ENCODE assay signal across 9 mouse cellular contexts in the genomic region with DNA sequence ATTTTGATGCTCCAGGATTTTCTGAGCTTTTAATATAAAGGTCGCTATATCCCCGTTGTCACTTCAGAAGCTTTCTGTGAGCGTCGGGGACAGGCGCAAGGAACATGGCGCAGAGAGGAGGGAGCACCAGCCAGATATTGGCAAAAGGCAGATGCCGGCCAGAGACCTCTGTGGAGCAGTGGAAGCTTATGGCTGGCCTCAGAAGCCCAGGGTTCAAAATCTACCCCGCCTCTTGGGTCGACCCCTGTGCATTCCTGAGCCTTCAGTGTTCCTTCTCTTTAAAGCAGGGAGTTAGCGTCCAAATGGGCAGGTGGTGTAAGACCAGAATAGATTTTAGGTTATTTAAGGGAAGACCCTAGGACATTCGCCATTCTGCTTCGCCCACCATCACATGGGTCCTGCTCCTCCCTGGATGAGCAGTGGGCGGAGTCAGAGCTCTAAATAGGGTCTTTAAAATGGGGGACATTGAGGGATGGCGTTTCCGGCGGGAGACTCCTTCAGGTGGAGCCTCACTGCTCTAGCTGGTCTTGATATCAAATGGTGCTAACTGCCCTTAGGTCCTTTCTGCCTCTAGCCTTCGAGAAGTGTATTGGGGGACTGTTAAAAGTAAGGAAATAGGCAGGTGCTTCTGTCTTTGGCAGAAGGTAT. TPM values are rescaled to one million over a fixed set of nuclear protein-coding genes. Genes with fewer than 3 reads are reported as not detected.
DNase-seq lines count a peak whose midpoint lies in the region; ATAC-seq and TF ChIP-seq lines count a peak whose summit lies in the region.
"Had no signal": no experiment of that assay in that cellular context is flagged by ENCODE, and none has a peak within 500 bp of the region (broad histone marks: within the 10 kb centered on the region; RNA-seq: fewer than 3 reads in every experiment).

No protein-coding gene starts in this region.

- no peaks in the 10 kb centered on the region for H3K9me3 ChIP-seq in kidney, embryonic 14.5 days (ENCODE audit: control insufficient read depth, low read length)
- no peaks in the 10 kb centered on the region for H3K9me3 ChIP-seq in forebrain, postnatal 0 days (ENCODE audit: low read length)
- H3K9me3 ChIP-seq in midbrain, embryonic 13.5 days: no peaks in the 10 kb centered on the region

- H3K9ac ChIP-seq in kidney, embryonic 14.5 days (ENCODE audit: low read depth, low read length): no peak overlapping the region
- H3K9ac ChIP-seq in forebrain, postnatal 0 days: peak overlapping the region; percentile 62
- peak overlapping the region; percentile 66; the same call in 1 of the 2 replicates for H3K9ac ChIP-seq in midbrain, embryonic 13.5 days (replicated peaks)

- H3K27me3 ChIP-seq in kidney, embryonic 14.5 days (ENCODE audit: control insufficient read depth, insufficient read depth, low read length): peaks cover 15% of the 10 kb centered on the region
- no peaks in the 10 kb centered on the region for H3K27me3 ChIP-seq in forebrain, postnatal 0 days (ENCODE audit: insufficient read depth, low read length)
- 0 out of 2 replicates have a peak, but pooled peaks cover 4% of the 10 kb centered on the region for H3K27me3 ChIP-seq in midbrain, embryonic 13.5 days

- WGBS in kidney, embryonic 14.5 days: 4% methylated on average over 17 of the region's 17 CpGs
- 3% methylated on average over 17 of the region's 17 CpGs for WGBS in forebrain, postnatal 0 days
- WGBS in midbrain, embryonic 13.5 days: 5% methylated on average over 17 of the region's 17 CpGs

- DNase-seq in kidney, postnatal 25 days: no peak
- peak; percentile 43 for DNase-seq in embryo, embryonic 10.5 days (ENCODE audit: low spot score)
- DNase-seq in forebrain, postnatal 0 days: peak; percentile 67
- no peak for DNase-seq in adrenal gland, postnatal 36 days
- no peak for DNase-seq in right cerebral cortex, adult 18-20 months

- no peak for TF ChIP-seq CTCF in forebrain, postnatal 0 days (IDR thresholded peaks at IDR 0.05; ENCODE audit: low read depth)

- H3K36me3 ChIP-seq in kidney, embryonic 14.5 days (ENCODE audit: control insufficient read depth, insufficient read depth, low read length): no peaks in the 10 kb centered on the region
- no peaks in the 10 kb centered on the region for H3K36me3 ChIP-seq in forebrain, postnatal 0 days (ENCODE audit: insufficient read depth)
- no peaks in the 10 kb centered on the region for H3K36me3 ChIP-seq in midbrain, embryonic 13.5 days

- no peak overlapping the region for H3K27ac ChIP-seq in kidney, embryonic 14.5 days (ENCODE audit: low read depth, low read length)
- peak overlapping the region; percentile 82 for H3K27ac ChIP-seq in forebrain, postnatal 0 days (ENCODE audit: low read depth, low read length)
- H3K27ac ChIP-seq in midbrain, embryonic 13.5 days: peak overlapping the region; percentile 92

- H3K4me2 ChIP-seq in kidney, embryonic 14.5 days (replicated peaks; ENCODE audit: low read depth, low read length): peak overlapping the region; percentile 54
- H3K4me2 ChIP-seq in forebrain, postnatal 0 days (ENCODE audit: low read depth): peak overlapping the region; percentile 94
- peak overlapping the region; percentile 70 for H3K4me2 ChIP-seq in midbrain, embryonic 13.5 days (replicated peaks)

- H3K4me3 ChIP-seq in kidney, embryonic 14.5 days (ENCODE audit: low read length): peak overlapping the region; percentile 24
- peak overlapping the region; percentile 45 for H3K4me3 ChIP-seq in forebrain, postnatal 0 days (ENCODE audit: low read depth, low read length)
- H3K4me3 ChIP-seq in midbrain, embryonic 13.5 days (replicated peaks): peak overlapping the region; percentile 44

- H3K4me1 ChIP-seq in kidney, embryonic 14.5 days (ENCODE audit: control insufficient read depth, insufficient read depth, low read length): no peaks in the 10 kb centered on the region
- H3K4me1 ChIP-seq in forebrain, postnatal 0 days (ENCODE audit: insufficient read depth): peaks cover 17% of the 10 kb centered on the region; the same call in 1 of the 2 replicates
- H3K4me1 ChIP-seq in midbrain, embryonic 13.5 days (replicated peaks): peaks cover 22% of the 10 kb centered on the region

- ATAC-seq in kidney, embryonic 14.5 days (ENCODE audit: low FRiP score, low TSS enrichment): 0 out of 2 replicates have a peak, but pooled peaks have one; percentile 16
- peak; percentile 62 for ATAC-seq in forebrain, postnatal 0 days
- ATAC-seq in midbrain, embryonic 13.5 days: peak; percentile 67
- ATAC-seq in granulocyte monocyte progenitor cell, adult 5-6 weeks (replicated peaks; ENCODE audit: poor library complexity, severe bottlenecking): no peak
- ATAC-seq: Patski had no signal

RNA-seq across cellular contexts. Expression of a gene that starts 25.7 kb away (rescaled TPM):
- 0.10 and 0.16 TPM in 2 replicates for polyA plus RNA-seq in kidney, embryonic 14.5 days (2014; fragmentation: Nextera tagmentation; extraction: Ambion mirVana)
- 16.7 and 23.3 TPM in 2 replicates for total RNA-seq in forebrain, postnatal 0 days (2014; rRNA removed)
- 6.4 and 6.9 TPM in 2 replicates for polyA plus RNA-seq in forebrain, postnatal 0 days (2015; fragmentation: Nextera tagmentation; extraction: Ambion mirVana)
- 2.2 and 2.3 TPM in 2 replicates for polyA plus RNA-seq in midbrain, embryonic 13.5 days (2015; fragmentation: Nextera tagmentation; extraction: Ambion mirVana)
- not detected in 2 replicates for total RNA-seq in granulocyte monocyte progenitor cell, adult 5-6 weeks (2014; fragmentation: Nextera tagmentation)
- not detected in 2 replicates for total RNA-seq in granulocyte monocyte progenitor cell, adult 5-6 weeks (2017)
- total RNA-seq in adrenal gland, postnatal 36 days (2021): under 1 TPM in 1 of 2 experiments, not detected in 1; 0.10 TPM
- polyA plus RNA-seq: Patski had no signal

RNA-seq across cellular contexts. Expression of a gene that starts 27.7 kb away (rescaled TPM):
- polyA plus RNA-seq in kidney, embryonic 14.5 days (2014; fragmentation: Nextera tagmentation; extraction: Ambion mirVana): not detected in 2 replicates
- total RNA-seq in forebrain, postnatal 0 days (2014; rRNA removed): 0.19 TPM in 1 of 2 replicates, not detected in the other
- not detected in 2 replicates for polyA plus RNA-seq in forebrain, postnatal 0 days (2015; fragmentation: Nextera tagmentation; extraction: Ambion mirVana)
- polyA plus RNA-seq in midbrain, embryonic 13.5 days (2015; fragmentation: Nextera tagmentation; extraction: Ambion mirVana): not detected in 2 replicates
- total RNA-seq in granulocyte monocyte progenitor cell, adult 5-6 weeks (2014; fragmentation: Nextera tagmentation): not detected in 2 replicates
- not detected in 2 replicates for total RNA-seq in granulocyte monocyte progenitor cell, adult 5-6 weeks (2017)
- total RNA-seq in adrenal gland, postnatal 36 days (2021): not detected
- polyA plus RNA-seq: Patski had no signal

Comparison
In these comparisons a context has a peak if more than half of its experiments do, and no peak if none do; other contexts are left out.
1. DNase-seq: peak in embryo, embryonic 10.5 days (single experiment) and forebrain, postnatal 0 days (single experiment); none in kidney, postnatal 25 days (0 of 2), adrenal gland, postnatal 36 days (0 of 2) and right cerebral cortex, adult 18-20 months (single experiment).
2. RNA of a gene that starts 25.7 kb away (total RNA-seq): 16.7 to 23.3 TPM in forebrain, postnatal 0 days; 0.10 TPM in adrenal gland, postnatal 36 days and not detected in granulocyte monocyte progenitor cell, adult 5-6 weeks; every median in the first group is over 10 times any median in the second.
3. Peak in every context shown above with its lines, with median percentiles within 50 percentile points of each other: H3K4me2 ChIP-seq and H3K4me3 ChIP-seq.